Mouse (Mus musculus) ES-Bruce4 (cell line): Measurements from ENCODE around the gene Tctex1d1.

Source experiments
- CTCF ChIP-seq: IDR thresholded peaks from one replicate; pipeline ENCODE4 v1.8.1; 2011; ENCODE audit warnings: low read depth, low read length
- EP300 ChIP-seq: IDR thresholded peaks from 2 replicates; pipeline ENCODE4 v1.6.1; 2011; ENCODE audit warnings: low read depth, low read length; ENCODE audit not compliant: insufficient read depth
- POLR2A ChIP-seq: IDR thresholded peaks from one replicate; pipeline ENCODE4 v1.8.1; 2011; ENCODE audit warnings: low read length; ENCODE audit not compliant: insufficient read depth

GRCm38 (mm10) chr4:102986173-102986572 lies 7.8 kb downstream of the Tctex1d1 start:
- TF ChIP-seq CTCF (no peak), EP300 (no peak), POLR2A (no peak)
